Mouse (Mus musculus): Measurements from ENCODE around the gene Apoc2.

GRCm38 (mm10) chr7:19651063-19651786, 26.5 kb downstream of the Apoc2 start:
- no peak for TF ChIP-seq CTCF (IDR thresholded peaks at IDR 0.05; ENCODE audit: control insufficient read depth, insufficient read depth, insufficient replicate concordance, low read depth, low read length)
- TF ChIP-seq POLR2A (IDR thresholded peaks at IDR 0.05; ENCODE audit: control insufficient read depth, low read depth, low read length) = no peak

Measured in testis, adult 2 months (tissue).